Mouse (Mus musculus): ENCODE results near the gene Atf7. TPM values are rescaled to one million over a fixed set of nuclear protein-coding genes. Genes with fewer than 3 reads are reported as not detected.
A peak's percentile ranks its signal among the peaks of the same experiment; 100 is the strongest.

Gene Atf7
- polyA plus RNA-seq, 1 experiment from 2014 or later = 20.4 TPM

DNA sequence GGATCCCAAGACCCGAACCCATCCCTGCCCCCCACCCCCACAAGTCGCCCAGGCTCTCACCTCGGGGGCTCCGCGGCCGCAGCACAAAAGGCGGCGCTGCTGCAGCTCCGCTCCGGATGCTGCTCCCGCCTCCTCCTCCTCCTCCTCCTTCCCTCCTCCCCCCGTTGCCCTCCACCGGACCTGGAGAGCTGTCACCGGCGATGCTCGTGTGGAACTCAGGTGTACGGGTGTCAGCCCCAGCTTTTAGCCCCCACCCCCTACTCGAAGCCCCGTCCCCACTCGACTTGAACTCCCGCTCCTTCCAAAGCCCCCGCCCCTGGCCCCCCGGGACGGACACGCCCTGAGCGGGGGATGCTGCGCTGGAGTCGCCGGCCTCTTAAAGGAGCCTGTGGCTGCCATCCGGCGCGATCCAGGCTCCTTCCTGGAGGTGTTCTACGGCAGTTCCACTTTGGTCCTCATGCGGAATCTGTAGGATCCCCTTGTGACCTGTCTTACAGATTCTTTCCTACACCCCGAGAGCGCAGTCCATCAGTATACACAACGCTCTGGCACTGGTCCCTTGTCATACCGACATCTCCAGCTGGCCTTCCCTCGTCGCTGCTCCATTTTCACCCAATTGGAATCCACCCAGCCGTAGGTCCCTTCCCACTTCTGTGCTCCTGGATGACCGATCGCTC is 108.4 kb downstream of the Atf7 start, which contains the start of gene Map3k12:
TSS of gene Map3k12 (minus strand) at position 337 of the 677 bp plus-strand sequence.
- Histone ChIP-seq H3K4me3 (peak within 1 kb of the TSS; percentile 73), H3K4me1 (replicated peaks) (peaks cover 64% of the 10 kb centered on the region)
- under 1% methylated on average over 43 of the region's 43 CpGs for WGBS

GRCm38 (mm10) chr15:102516293-102516692 is 109.0 kb downstream of the Atf7 start:
- peaks cover 70% of the 10 kb centered on the region for H3K4me1 ChIP-seq (replicated peaks)
- WGBS = 1% methylated on average over 12 of the region's 12 CpGs
- DNase-seq (ENCODE audit: low spot score) = no peak

More for the DNA sequence above, 108.4 kb downstream of the Atf7 start, which contains the start of gene Map3k12:
- no peaks in the 10 kb centered on the region for H3K9me3 ChIP-seq
- peak; percentile 81 for DNase-seq (ENCODE audit: low spot score)
- peak within 1 kb of the TSS; percentile 99 for H3K27ac ChIP-seq
- no peaks in the 10 kb centered on the region for H3K27me3 ChIP-seq (ENCODE audit: insufficient read depth, poor library complexity, severe bottlenecking)
- H3K36me3 ChIP-seq = peaks cover 18% of the 10 kb centered on the region

DNA sequence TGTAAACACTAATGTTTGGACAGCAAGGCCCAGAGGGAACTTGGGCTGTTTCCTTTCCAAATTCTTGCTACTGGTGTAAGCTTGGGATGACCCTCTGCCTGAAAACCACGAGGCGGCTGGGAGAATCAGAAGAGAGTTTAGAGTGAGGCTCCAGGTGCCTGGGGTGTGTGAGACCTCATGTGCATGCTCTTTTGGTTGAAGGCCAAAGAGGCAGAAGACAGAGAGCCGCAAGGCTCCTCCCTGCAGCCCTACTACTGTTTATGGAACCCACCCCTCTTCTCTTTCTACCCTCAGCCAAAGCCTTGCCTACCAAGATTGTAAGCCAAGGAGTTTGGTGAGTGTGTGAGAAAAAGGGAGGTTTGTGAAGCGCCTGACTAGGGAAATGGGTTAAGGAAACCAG is 109.5 kb downstream of the Atf7 start:
- Histone ChIP-seq H3K9me3 (no peaks in the 10 kb centered on the region), H3K27me3 (ENCODE audit: insufficient read depth, poor library complexity, severe bottlenecking) (no peaks in the 10 kb centered on the region), H3K4me1 (replicated peaks) (peaks cover 74% of the 10 kb centered on the region), H3K27ac (peak overlapping the region; percentile 99), H3K36me3 (peaks cover 7% of the 10 kb centered on the region), H3K4me3 (peak overlapping the region; percentile 73)
- DNase-seq (ENCODE audit: low spot score) = no peak
- 46% methylated on average over 4 of the region's 4 CpGs for WGBS

More at GRCm38 (mm10) chr15:102516293-102516692, 109.0 kb downstream of the Atf7 start:
- no peaks in the 10 kb centered on the region for H3K9me3 ChIP-seq
- H3K4me3 ChIP-seq = peak overlapping the region; percentile 73
- H3K27ac ChIP-seq = peak overlapping the region; percentile 99
- peaks cover 12% of the 10 kb centered on the region for H3K36me3 ChIP-seq
- H3K27me3 ChIP-seq (ENCODE audit: insufficient read depth, poor library complexity, severe bottlenecking) = no peaks in the 10 kb centered on the region

GRCm38 (mm10) chr15:102515261-102515660 is 110.0 kb downstream of the Atf7 start:
- no peaks in the 10 kb centered on the region for H3K9me3 ChIP-seq
- peak overlapping the region; percentile 73 for H3K4me3 ChIP-seq
- H3K4me1 ChIP-seq (replicated peaks) = peaks cover 74% of the 10 kb centered on the region
- WGBS = 96% methylated on average over 2 of the region's 2 CpGs
- no peak overlapping the region for H3K27ac ChIP-seq
- peaks cover 2% of the 10 kb centered on the region; the same call in 1 of the 2 replicates for H3K36me3 ChIP-seq
- H3K27me3 ChIP-seq (ENCODE audit: insufficient read depth, poor library complexity, severe bottlenecking) = no peaks in the 10 kb centered on the region
- no peak for DNase-seq (ENCODE audit: low spot score)

DNA sequence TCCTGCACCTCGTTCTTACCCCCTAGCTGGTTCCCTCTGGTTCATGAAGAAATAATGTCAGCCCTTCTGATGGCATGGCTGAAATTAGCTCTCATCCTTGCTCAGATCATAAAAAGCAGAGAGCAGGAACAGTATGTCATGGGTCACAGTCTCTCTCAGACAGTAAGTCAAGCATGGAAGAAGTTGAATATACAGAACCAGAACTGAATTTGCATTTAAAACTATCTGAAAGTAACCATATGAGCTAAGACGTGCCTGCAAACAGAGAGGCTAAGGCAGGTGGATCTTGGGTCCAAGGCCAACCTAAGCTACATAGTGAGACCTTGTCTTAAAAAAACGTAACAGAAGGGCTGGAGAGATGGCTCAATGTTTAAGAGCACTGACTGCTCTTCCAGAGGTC is 112.3 kb downstream of the Atf7 start:
- Histone ChIP-seq H3K36me3 (peaks cover 4% of the 10 kb centered on the region; the same call in 1 of the 2 replicates), H3K4me3 (peak overlapping the region; percentile 69; the same call in 1 of the 2 replicates), H3K4me1 (replicated peaks) (peaks cover 68% of the 10 kb centered on the region), H3K27ac (peak overlapping the region; percentile 91; the same call in 1 of the 2 replicates), H3K9me3 (no peaks in the 10 kb centered on the region), H3K27me3 (ENCODE audit: insufficient read depth, poor library complexity, severe bottlenecking) (no peaks in the 10 kb centered on the region)
- no peak for DNase-seq (ENCODE audit: low spot score)
- 75% methylated on average over 3 of the region's 3 CpGs for WGBS

- Histone ChIP-seq H3K36me3 (peaks cover 8% of the 10 kb centered on the region), H3K4me1 (replicated peaks) (peaks cover 66% of the 10 kb centered on the region), H3K27ac (peak overlapping the region; percentile 91), H3K4me3 (peak overlapping the region; percentile 69; the same call in 1 of the 2 replicates), H3K9me3 (no peaks in the 10 kb centered on the region), H3K27me3 (ENCODE audit: insufficient read depth, poor library complexity, severe bottlenecking) (no peaks in the 10 kb centered on the region)
- no peak for DNase-seq (ENCODE audit: low spot score)
These were observed 112.8 kb downstream of the Atf7 start for GRCm38 (mm10) chr15:102512471-102512870.

DNA sequence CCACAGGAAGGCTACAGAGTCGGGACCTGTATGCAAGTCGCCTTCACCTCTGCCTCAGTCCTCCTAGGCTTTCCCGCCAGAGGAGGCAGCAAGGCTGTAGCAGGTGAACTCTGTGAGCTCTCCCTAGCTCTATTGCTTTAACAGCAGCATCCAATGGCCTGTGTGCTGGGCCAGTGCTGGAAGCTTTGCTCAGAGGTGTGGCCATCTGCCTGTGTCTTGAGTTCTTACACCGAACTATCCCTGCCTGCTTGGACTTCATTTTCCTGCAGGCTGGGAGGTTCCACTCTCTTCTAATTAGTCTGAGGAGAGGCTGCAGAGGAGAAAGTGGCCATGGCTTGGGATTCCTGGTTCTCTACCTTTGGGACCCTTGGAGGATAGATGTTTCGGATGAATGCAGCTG is 113.3 kb downstream of the Atf7 start:
- no peak for DNase-seq (ENCODE audit: low spot score)
- no peaks in the 10 kb centered on the region for H3K9me3 ChIP-seq
- peak overlapping the region; percentile 91 for H3K27ac ChIP-seq
- peak overlapping the region; percentile 69 for H3K4me3 ChIP-seq
- 25% methylated on average over 5 of the region's 5 CpGs for WGBS
- H3K36me3 ChIP-seq = peaks cover 13% of the 10 kb centered on the region
- no peaks in the 10 kb centered on the region for H3K27me3 ChIP-seq (ENCODE audit: insufficient read depth, poor library complexity, severe bottlenecking)
- H3K4me1 ChIP-seq (replicated peaks) = peaks cover 61% of the 10 kb centered on the region

GRCm38 (mm10) chr15:102511285-102511833 is 113.9 kb downstream of the Atf7 start:
- peak overlapping the region; percentile 91 for H3K27ac ChIP-seq
- H3K4me1 ChIP-seq (replicated peaks) = peaks cover 56% of the 10 kb centered on the region
- peaks cover 16% of the 10 kb centered on the region for H3K36me3 ChIP-seq
- peak; percentile 60 for DNase-seq (ENCODE audit: low spot score)
- H3K27me3 ChIP-seq (ENCODE audit: insufficient read depth, poor library complexity, severe bottlenecking) = no peaks in the 10 kb centered on the region
- H3K9me3 ChIP-seq = no peaks in the 10 kb centered on the region
- 11% methylated on average over 6 of the region's 6 CpGs for WGBS
- H3K4me3 ChIP-seq = peak overlapping the region; percentile 69

DNA sequence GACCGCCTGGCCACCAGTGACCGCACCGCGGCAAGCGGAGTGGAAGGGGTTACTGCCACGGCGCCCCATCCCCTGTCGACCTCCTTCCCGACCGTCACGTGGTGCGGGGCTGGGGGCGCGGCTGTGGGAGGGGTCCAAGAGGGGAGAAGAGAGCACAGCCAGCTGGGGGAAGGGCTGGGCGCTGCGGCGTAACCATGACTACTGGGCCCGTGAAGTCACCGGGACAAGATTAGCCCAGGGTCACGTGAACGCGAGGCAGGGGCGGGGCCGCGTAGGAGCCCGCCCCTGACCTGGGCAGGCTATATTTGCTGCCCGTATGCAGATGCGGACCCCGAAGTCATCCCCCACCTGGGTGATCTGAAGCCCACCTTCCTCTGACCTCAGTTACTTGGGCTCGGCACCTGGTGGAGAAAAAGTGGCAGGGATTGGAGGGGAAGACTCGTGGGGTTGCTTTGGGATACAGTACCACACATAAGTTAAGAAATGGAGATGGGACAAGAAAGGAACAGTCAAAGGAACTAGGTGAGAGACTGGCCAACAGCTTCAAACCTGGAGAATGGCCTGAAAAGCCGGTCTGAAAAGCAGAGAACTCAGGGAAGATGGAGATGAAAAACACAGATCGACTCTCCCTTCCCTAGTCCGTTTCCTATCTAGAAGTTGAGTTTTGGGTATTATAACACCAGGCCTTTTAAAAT is 114.5 kb downstream of the Atf7 start:
- peaks cover 52% of the 10 kb centered on the region for H3K4me1 ChIP-seq (replicated peaks)
- 5% methylated on average over 34 of the region's 34 CpGs for WGBS

GRCm38 (mm10) chr15:102510110-102510509 is 115.2 kb downstream of the Atf7 start:
- WGBS = 7% methylated on average over 9 of the region's 9 CpGs
- Histone ChIP-seq H3K9me3 (no peaks in the 10 kb centered on the region), H3K4me3 (peak overlapping the region; percentile 69), H3K4me1 (replicated peaks) (peaks cover 48% of the 10 kb centered on the region), H3K27me3 (ENCODE audit: insufficient read depth, poor library complexity, severe bottlenecking) (no peaks in the 10 kb centered on the region), H3K36me3 (peaks cover 27% of the 10 kb centered on the region), H3K27ac (peak overlapping the region; percentile 91)
- no peak for DNase-seq (ENCODE audit: low spot score)

More for the DNA sequence above, 114.5 kb downstream of the Atf7 start:
- Histone ChIP-seq H3K27ac (peak overlapping the region; percentile 91), H3K4me3 (peak overlapping the region; percentile 69), H3K36me3 (peaks cover 21% of the 10 kb centered on the region), H3K27me3 (ENCODE audit: insufficient read depth, poor library complexity, severe bottlenecking) (no peaks in the 10 kb centered on the region), H3K9me3 (no peaks in the 10 kb centered on the region)
- DNase-seq (ENCODE audit: low spot score) = peak; percentile 97

- Histone ChIP-seq H3K27me3 (ENCODE audit: insufficient read depth, poor library complexity, severe bottlenecking) (no peaks in the 10 kb centered on the region), H3K4me1 (replicated peaks) (peaks cover 48% of the 10 kb centered on the region), H3K36me3 (peaks cover 45% of the 10 kb centered on the region), H3K27ac (no peak overlapping the region), H3K4me3 (no peak overlapping the region), H3K9me3 (no peaks in the 10 kb centered on the region)
- WGBS = 80% methylated on average over 3 of the region's 3 CpGs
- no peak for DNase-seq (ENCODE audit: low spot score)
These were observed 116.9 kb downstream of the Atf7 start for GRCm38 (mm10) chr15:102508336-102508735.

DNA sequence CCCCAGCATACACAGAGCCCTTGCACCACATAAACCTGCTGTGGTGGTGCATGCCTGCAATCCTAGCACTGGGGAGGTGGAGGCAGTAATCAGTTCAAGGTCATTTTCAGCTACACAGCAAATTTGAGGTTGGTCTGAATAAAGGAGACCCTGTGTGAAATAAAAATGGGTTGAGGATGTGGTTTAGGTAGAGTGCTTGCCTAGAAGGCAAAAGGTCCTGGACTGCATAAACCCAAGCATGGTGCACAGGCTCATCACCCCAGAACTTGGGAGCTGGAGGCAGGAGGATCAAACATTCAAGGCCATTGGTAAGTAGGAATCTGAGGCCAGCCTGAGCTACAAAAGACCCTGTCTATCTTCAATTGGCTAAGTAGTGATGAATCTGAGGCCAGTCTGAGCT is 117.7 kb downstream of the Atf7 start:
- no peaks in the 10 kb centered on the region for H3K27me3 ChIP-seq (ENCODE audit: insufficient read depth, poor library complexity, severe bottlenecking)
- no peaks in the 10 kb centered on the region for H3K9me3 ChIP-seq
- H3K4me1 ChIP-seq (replicated peaks) = peaks cover 42% of the 10 kb centered on the region
- DNase-seq (ENCODE audit: low spot score) = no peak
- H3K27ac ChIP-seq = no peak overlapping the region
- no peak overlapping the region for H3K4me3 ChIP-seq
- H3K36me3 ChIP-seq = peaks cover 53% of the 10 kb centered on the region

DNA sequence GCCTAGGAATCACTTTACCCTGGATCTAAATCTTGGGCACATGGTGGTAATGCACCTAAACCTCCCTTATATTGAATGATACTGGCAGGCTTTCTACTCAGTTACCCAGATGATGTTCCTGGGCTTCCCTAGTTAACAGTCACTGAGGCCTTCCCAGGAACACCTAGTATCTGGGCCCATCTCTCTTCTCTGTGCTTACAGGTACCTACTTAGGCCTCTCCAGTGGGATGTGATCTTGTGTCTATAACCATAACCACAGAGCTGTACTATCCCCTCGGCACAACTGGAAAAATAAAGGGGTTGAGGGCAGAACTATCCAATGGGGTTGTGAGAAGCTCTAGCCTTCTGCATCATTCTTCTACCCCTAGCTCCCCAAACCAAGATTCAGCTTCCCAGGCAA is 118.4 kb downstream of the Atf7 start:
- Histone ChIP-seq H3K27me3 (ENCODE audit: insufficient read depth, poor library complexity, severe bottlenecking) (no peaks in the 10 kb centered on the region), H3K36me3 (peaks cover 60% of the 10 kb centered on the region), H3K4me1 (replicated peaks) (peaks cover 35% of the 10 kb centered on the region), H3K27ac (no peak overlapping the region), H3K9me3 (no peaks in the 10 kb centered on the region), H3K4me3 (no peak overlapping the region)
- 90% methylated on average over 1 of the region's 1 CpGs for WGBS
- no peak for DNase-seq (ENCODE audit: low spot score)
